Mouse (Mus musculus) midbrain, embryonic 16.5 days (tissue): ENCODE results near the gene Chchd10. TPM values are rescaled to one million over a fixed set of nuclear protein-coding genes. Genes with fewer than 3 reads are reported as not detected.

Experiments used
- ATAC-seq: fragments of 200-750 bp; cut with Nextera tagmentation; 2 replicates; pipeline ENCODE4 v1.8.0; 2017; ENCODE audit warnings: moderate TSS enrichment
- H3K27ac ChIP-seq: fragments of 300-500 bp; sonication (generic); 2 replicates; pipeline ENCODE4 v1.5.1; 2014; ENCODE audit warnings: mild to moderate bottlenecking, low read length, mixed read lengths
- H3K27me3 ChIP-seq: fragments of 300-500 bp; sonication (generic); 2 replicates; pipeline ENCODE4 v1.6.1; 2014; ENCODE audit warnings: low read depth, low read length, mixed read lengths; ENCODE audit not compliant: control insufficient read depth, insufficient read depth
- H3K36me3 ChIP-seq: fragments of 300-500 bp; sonication (generic); 2 replicates; pipeline ENCODE4 v1.6.1; 2014; ENCODE audit warnings: mild to moderate bottlenecking, low read length, moderate library complexity, mixed read lengths; ENCODE audit not compliant: control insufficient read depth, insufficient read depth
- H3K4me1 ChIP-seq: fragments of 300-500 bp; sonication (generic); 2 replicates; pipeline ENCODE4 v1.6.1; 2014; ENCODE audit warnings: mild to moderate bottlenecking, low read length, mixed read lengths; ENCODE audit not compliant: control insufficient read depth, insufficient read depth
- H3K4me2 ChIP-seq: fragments of 300-500 bp; sonication (generic); 2 replicates; pipeline ENCODE4 v1.6.1; 2014; ENCODE audit warnings: mild to moderate bottlenecking, low read length, mixed read lengths
- H3K4me3 ChIP-seq: fragments of 300-500 bp; sonication (generic); 2 replicates; pipeline ENCODE4 v1.5.1; 2014; ENCODE audit warnings: low read depth, mild to moderate bottlenecking, low read length, moderate library complexity, mixed read lengths
- H3K9ac ChIP-seq: fragments of 300-500 bp; sonication (generic); 2 replicates; pipeline ENCODE4 v1.6.1; 2014; ENCODE audit warnings: low read depth, low read length, mixed read lengths
- H3K9me3 ChIP-seq: fragments of 300-500 bp; sonication (generic); replicated peaks from 2 replicates; pipeline ENCODE4 v1.6.1; 2014; ENCODE audit warnings: mild to moderate bottlenecking, low read length, mixed read lengths; ENCODE audit not compliant: control insufficient read depth, poor library complexity, severe bottlenecking
- WGBS: fragments of 180-500 bp; shearing (Covaris S2); extraction: QIAGEN DNeasy Blood & Tissue Kit; methylation state at CpG from one replicate; pipeline ENCODE4 v1.1.7; 2014; 5-methylcytosine and 5-hydroxymethylcytosine counted together
- polyA plus RNA-seq: library from polyadenylated mRNA; unstranded; fragments of >200 nt; fragmentation: Nextera tagmentation; extraction: Ambion mirVana; gene quantifications from 2 replicates; pipeline ENCODE4 v1.2.1, GENCODE M21; 2015

Chchd10 gene
- polyA plus RNA-seq, 1 experiment from 2014 or later = 93.2 TPM

GRCm38 (mm10) chr10:75897373-75897772 is 35.6 kb upstream of the Chchd10 start:
- H3K27me3 ChIP-seq = no peaks in the 10 kb centered on the region
- peaks cover 35% of the 10 kb centered on the region for H3K36me3 ChIP-seq
- 39% methylated on average over 6 of the region's 6 CpGs for WGBS
- H3K9me3 ChIP-seq = no peaks in the 10 kb centered on the region
- H3K27ac ChIP-seq = no peak overlapping the region
- H3K4me2 ChIP-seq = no peak overlapping the region
- ATAC-seq = no peak
- no peak overlapping the region for H3K4me3 ChIP-seq
- H3K9ac ChIP-seq = no peak overlapping the region
- H3K4me1 ChIP-seq = peaks cover 8% of the 10 kb centered on the region

GRCm38 (mm10) chr10:75898039-75898564 is 34.8 kb upstream of the Chchd10 start:
- H3K27me3 ChIP-seq = no peaks in the 10 kb centered on the region
- 81% methylated on average over 6 of the region's 6 CpGs for WGBS
- no peak overlapping the region for H3K27ac ChIP-seq
- no peak overlapping the region for H3K9ac ChIP-seq
- H3K4me1 ChIP-seq = peaks cover 5% of the 10 kb centered on the region
- no peaks in the 10 kb centered on the region for H3K9me3 ChIP-seq
- H3K36me3 ChIP-seq = peaks cover 41% of the 10 kb centered on the region
- H3K4me3 ChIP-seq = no peak overlapping the region
- no peak for ATAC-seq
- no peak overlapping the region for H3K4me2 ChIP-seq

- no peaks in the 10 kb centered on the region for H3K9me3 ChIP-seq
- no peak for ATAC-seq
- H3K9ac ChIP-seq = no peak overlapping the region
- H3K4me1 ChIP-seq = no peaks in the 10 kb centered on the region; the same call in 1 of the 2 replicates
- no peak overlapping the region for H3K27ac ChIP-seq
- H3K27me3 ChIP-seq = no peaks in the 10 kb centered on the region
- WGBS = 69% methylated on average over 3 of the region's 3 CpGs
- H3K4me2 ChIP-seq = no peak overlapping the region
- H3K4me3 ChIP-seq = no peak overlapping the region
- H3K36me3 ChIP-seq = peaks cover 48% of the 10 kb centered on the region
These were observed 34.1 kb upstream of the Chchd10 start for GRCm38 (mm10) chr10:75898846-75899245.

GRCm38 (mm10) chr10:75904391-75904790 is 28.5 kb upstream of the Chchd10 start:
- ATAC-seq = no peak
- Histone ChIP-seq H3K27ac (no peak overlapping the region), H3K27me3 (no peaks in the 10 kb centered on the region), H3K9me3 (no peaks in the 10 kb centered on the region), H3K4me3 (no peak overlapping the region), H3K4me2 (no peak overlapping the region), H3K9ac (no peak overlapping the region), H3K4me1 (no peaks in the 10 kb centered on the region), H3K36me3 (peaks cover 60% of the 10 kb centered on the region)
- 91% methylated on average over 5 of the region's 5 CpGs for WGBS

GRCm38 (mm10) chr10:75906882-75907281 is 26.0 kb upstream of the Chchd10 start:
- no peak overlapping the region for H3K4me2 ChIP-seq
- no peak overlapping the region for H3K4me3 ChIP-seq
- H3K27ac ChIP-seq = no peak overlapping the region
- no peaks in the 10 kb centered on the region for H3K4me1 ChIP-seq
- no peaks in the 10 kb centered on the region for H3K27me3 ChIP-seq
- H3K36me3 ChIP-seq = peaks cover 67% of the 10 kb centered on the region
- 94% methylated on average over 4 of the region's 4 CpGs for WGBS
- no peak for ATAC-seq
- H3K9me3 ChIP-seq = no peaks in the 10 kb centered on the region
- H3K9ac ChIP-seq = no peak overlapping the region

- Histone ChIP-seq H3K9ac (no peak overlapping the region), H3K4me3 (no peak overlapping the region), H3K4me1 (no peaks in the 10 kb centered on the region), H3K36me3 (peaks cover 43% of the 10 kb centered on the region), H3K4me2 (no peak overlapping the region), H3K27ac (no peak overlapping the region), H3K9me3 (no peaks in the 10 kb centered on the region), H3K27me3 (no peaks in the 10 kb centered on the region)
- 86% methylated on average over 2 of the region's 2 CpGs for WGBS
- no peak for ATAC-seq
These were observed 22.2 kb upstream of the Chchd10 start for GRCm38 (mm10) chr10:75910698-75911097.

- no peak overlapping the region for H3K4me2 ChIP-seq
- peaks cover 3% of the 10 kb centered on the region; the same call in 1 of the 2 replicates for H3K4me1 ChIP-seq
- peaks cover 34% of the 10 kb centered on the region for H3K36me3 ChIP-seq
- H3K9ac ChIP-seq = no peak overlapping the region
- no peak overlapping the region for H3K27ac ChIP-seq
- no peaks in the 10 kb centered on the region for H3K9me3 ChIP-seq
- H3K27me3 ChIP-seq = no peaks in the 10 kb centered on the region
- ATAC-seq = no peak
- 84% methylated on average over 6 of the region's 6 CpGs for WGBS
- H3K4me3 ChIP-seq = no peak overlapping the region
These were observed 19.8 kb upstream of the Chchd10 start for GRCm38 (mm10) chr10:75913013-75913589.

- Histone ChIP-seq H3K4me2 (no peak overlapping the region), H3K9me3 (no peaks in the 10 kb centered on the region), H3K36me3 (peaks cover 21% of the 10 kb centered on the region), H3K4me3 (no peak overlapping the region), H3K27ac (no peak overlapping the region), H3K27me3 (no peaks in the 10 kb centered on the region), H3K4me1 (peaks cover 27% of the 10 kb centered on the region), H3K9ac (no peak overlapping the region)
- no peak for ATAC-seq
- 88% methylated on average over 7 of the region's 7 CpGs for WGBS
These were observed 17.4 kb upstream of the Chchd10 start for GRCm38 (mm10) chr10:75915557-75915956.

- Histone ChIP-seq H3K27me3 (no peaks in the 10 kb centered on the region), H3K4me3 (no peak overlapping the region), H3K4me2 (no peak overlapping the region), H3K36me3 (peaks cover 11% of the 10 kb centered on the region; the same call in 1 of the 2 replicates), H3K9ac (no peak overlapping the region), H3K4me1 (peaks cover 27% of the 10 kb centered on the region), H3K27ac (no peak overlapping the region), H3K9me3 (no peaks in the 10 kb centered on the region)
- ATAC-seq = no peak
- 89% methylated on average over 8 of the region's 8 CpGs for WGBS
These were observed 16.1 kb upstream of the Chchd10 start for GRCm38 (mm10) chr10:75916840-75917239.
